Mouse (Mus musculus) kidney, embryonic 15.5 days (tissue): ENCODE measurements around the gene Zfp651. TPM values are rescaled to one million over a fixed set of nuclear protein-coding genes. Genes with fewer than 3 reads are reported as not detected.

ENCODE experiments used
- ATAC-seq: fragments of 200-750 bp; cut with Nextera tagmentation; replicated peaks from 2 replicates; pipeline ENCODE4 v1.8.0; 2017; ENCODE audit warnings: moderate TSS enrichment; ENCODE audit not compliant: low FRiP score
- H3K27ac ChIP-seq: fragments of 300-500 bp; sonication (generic); 2 replicates; pipeline ENCODE4 v1.5.1; 2015; ENCODE audit warnings: mild to moderate bottlenecking, inconsistent platforms
- H3K27me3 ChIP-seq: fragments of 300-500 bp; sonication (generic); 2 replicates; pipeline ENCODE4 v1.6.1; 2015; ENCODE audit warnings: inconsistent platforms
- H3K36me3 ChIP-seq: fragments of 300-500 bp; sonication (generic); 2 replicates; pipeline ENCODE4 v1.6.1; 2015; ENCODE audit warnings: inconsistent platforms
- H3K4me1 ChIP-seq: fragments of 300-500 bp; sonication (generic); 2 replicates; pipeline ENCODE4 v1.6.1; 2015; ENCODE audit warnings: inconsistent platforms
- H3K4me2 ChIP-seq: fragments of 300-500 bp; sonication (generic); 2 replicates; pipeline ENCODE4 v1.6.1; 2015; ENCODE audit warnings: moderate library complexity, mild to moderate bottlenecking, inconsistent platforms
- H3K4me3 ChIP-seq: fragments of 300-500 bp; sonication (generic); replicated peaks from 2 replicates; pipeline ENCODE4 v1.5.1; 2015; ENCODE audit warnings: mild to moderate bottlenecking, inconsistent platforms
- H3K9ac ChIP-seq: fragments of 300-500 bp; sonication (generic); 2 replicates; pipeline ENCODE4 v1.6.1; 2015; ENCODE audit warnings: mild to moderate bottlenecking, inconsistent platforms
- H3K9me3 ChIP-seq: fragments of 300-500 bp; sonication (generic); replicated peaks from 2 replicates; pipeline ENCODE4 v1.6.1; 2016; ENCODE audit warnings: inconsistent platforms
- WGBS: fragments of 180-500 bp; shearing (Covaris S2); methylation state at CpG from one replicate; pipeline ENCODE4 v1.1.7; 2015; ENCODE audit warnings: mixed read lengths; 5-methylcytosine and 5-hydroxymethylcytosine counted together
- polyA plus RNA-seq: library from polyadenylated mRNA; unstranded; fragments of >200 nt; fragmentation: Nextera tagmentation; extraction: Ambion mirVana; gene quantifications from 2 replicates; pipeline ENCODE4 v1.2.1, GENCODE M21; 2015

Gene Zfp651
- polyA plus RNA-seq, 1 experiment from 2014 or later = 15.3 TPM

- Histone ChIP-seq H3K27me3 (peaks cover 11% of the 10 kb centered on the region), H3K4me3 (no peak overlapping the region), H3K4me1 (peaks cover 22% of the 10 kb centered on the region), H3K4me2 (no peak overlapping the region), H3K36me3 (no peaks in the 10 kb centered on the region), H3K9ac (no peak overlapping the region), H3K27ac (no peak overlapping the region), H3K9me3 (no peaks in the 10 kb centered on the region)
- 42% methylated on average over 1 of the region's 1 CpGs for whole genome bisulfite sequencing
- ATAC-seq = no peak
Observed at GRCm38 (mm10) chr9:121794972-121795539, 35.9 kb downstream of the Zfp651 start.

GRCm38 (mm10) chr9:121797722-121798121 is 38.6 kb downstream of the Zfp651 start:
- Histone ChIP-seq H3K9me3 (no peaks in the 10 kb centered on the region), H3K4me2 (peak overlapping the region; percentile 36; the same call in 1 of the 2 replicates), H3K9ac (no peak overlapping the region), H3K27ac (no peak overlapping the region), H3K4me3 (no peak overlapping the region), H3K36me3 (no peaks in the 10 kb centered on the region), H3K27me3 (peaks cover 11% of the 10 kb centered on the region), H3K4me1 (peaks cover 8% of the 10 kb centered on the region; the same call in 1 of the 2 replicates)
- 6% methylated on average over 12 of the region's 12 CpGs for WGBS
- ATAC-seq = peak; percentile 53

GRCm38 (mm10) chr9:121798887-121799520 is 39.9 kb downstream of the Zfp651 start:
- Histone ChIP-seq H3K9me3 (no peaks in the 10 kb centered on the region), H3K27ac (no peak overlapping the region), H3K9ac (no peak overlapping the region), H3K27me3 (peaks cover 11% of the 10 kb centered on the region), H3K4me1 (peaks cover 7% of the 10 kb centered on the region; the same call in 1 of the 2 replicates), H3K36me3 (no peaks in the 10 kb centered on the region), H3K4me3 (no peak overlapping the region), H3K4me2 (no peak overlapping the region)
- ATAC-seq = 0 out of 2 replicates have a peak, but pooled peaks have one; percentile 13
- WGBS = 53% methylated on average over 6 of the region's 6 CpGs

GRCm38 (mm10) chr9:121802747-121803146 is 43.6 kb downstream of the Zfp651 start:
- H3K4me1 ChIP-seq = peaks cover 4% of the 10 kb centered on the region; the same call in 1 of the 2 replicates
- no peak overlapping the region for H3K27ac ChIP-seq
- H3K36me3 ChIP-seq = no peaks in the 10 kb centered on the region
- H3K4me2 ChIP-seq = no peak overlapping the region
- no peak overlapping the region for H3K9ac ChIP-seq
- WGBS = 50% methylated on average over 7 of the region's 7 CpGs
- H3K4me3 ChIP-seq = no peak overlapping the region
- ATAC-seq = no peak
- H3K27me3 ChIP-seq = peaks cover 3% of the 10 kb centered on the region; the same call in 1 of the 2 replicates
- no peaks in the 10 kb centered on the region for H3K9me3 ChIP-seq

GRCm38 (mm10) chr9:121807546-121807945 is 48.4 kb downstream of the Zfp651 start:
- Histone ChIP-seq H3K4me2 (no peak overlapping the region), H3K27ac (no peak overlapping the region), H3K4me1 (peaks cover 12% of the 10 kb centered on the region), H3K9me3 (no peaks in the 10 kb centered on the region), H3K27me3 (no peaks in the 10 kb centered on the region), H3K4me3 (no peak overlapping the region), H3K9ac (no peak overlapping the region), H3K36me3 (no peaks in the 10 kb centered on the region)
- ATAC-seq = no peak
- 75% methylated on average over 1 of the region's 1 CpGs for WGBS

GRCm38 (mm10) chr9:121807947-121808346 is 48.8 kb downstream of the Zfp651 start:
- 68% methylated on average over 7 of the region's 7 CpGs for WGBS
- ATAC-seq = no peak

GRCm38 (mm10) chr9:121808511-121808910 is 49.4 kb downstream of the Zfp651 start:
- peaks cover 12% of the 10 kb centered on the region for H3K4me1 ChIP-seq
- no peak for ATAC-seq
- 75% methylated on average over 3 of the region's 3 CpGs for WGBS
- no peak overlapping the region for H3K4me2 ChIP-seq
- H3K4me3 ChIP-seq = no peak overlapping the region
- no peaks in the 10 kb centered on the region for H3K9me3 ChIP-seq
- H3K27ac ChIP-seq = no peak overlapping the region
- H3K36me3 ChIP-seq = no peaks in the 10 kb centered on the region
- no peak overlapping the region for H3K9ac ChIP-seq
- H3K27me3 ChIP-seq = no peaks in the 10 kb centered on the region

More at GRCm38 (mm10) chr9:121807947-121808346, 48.8 kb downstream of the Zfp651 start:
- H3K4me3 ChIP-seq = no peak overlapping the region
- peaks cover 12% of the 10 kb centered on the region for H3K4me1 ChIP-seq
- H3K27ac ChIP-seq = no peak overlapping the region
- no peaks in the 10 kb centered on the region for H3K27me3 ChIP-seq
- H3K36me3 ChIP-seq = no peaks in the 10 kb centered on the region
- no peaks in the 10 kb centered on the region for H3K9me3 ChIP-seq
- H3K9ac ChIP-seq = no peak overlapping the region
- no peak overlapping the region for H3K4me2 ChIP-seq

- 26% methylated on average over 15 of the region's 15 CpGs for WGBS
- Histone ChIP-seq H3K4me2 (no peak overlapping the region), H3K36me3 (no peaks in the 10 kb centered on the region), H3K9ac (no peak overlapping the region), H3K4me1 (peaks cover 12% of the 10 kb centered on the region), H3K27me3 (no peaks in the 10 kb centered on the region), H3K4me3 (no peak overlapping the region), H3K27ac (no peak overlapping the region), H3K9me3 (no peaks in the 10 kb centered on the region)
- no peak for ATAC-seq
Observed at GRCm38 (mm10) chr9:121810081-121810821, 51.1 kb downstream of the Zfp651 start.

GRCm38 (mm10) chr9:121815183-121815582 is 56.1 kb downstream of the Zfp651 start:
- H3K36me3 ChIP-seq = no peaks in the 10 kb centered on the region

GRCm38 (mm10) chr9:121819073-121819770 is 60.1 kb downstream of the Zfp651 start:
- no peak overlapping the region for H3K27ac ChIP-seq
- WGBS = 78% methylated on average over 9 of the region's 9 CpGs
- H3K36me3 ChIP-seq = no peaks in the 10 kb centered on the region
- H3K27me3 ChIP-seq = 0 out of 2 replicates have a peak, but pooled peaks cover 3% of the 10 kb centered on the region
- no peak overlapping the region for H3K9ac ChIP-seq
- ATAC-seq = no peak
- peaks cover 7% of the 10 kb centered on the region; the same call in 1 of the 2 replicates for H3K4me1 ChIP-seq
- no peaks in the 10 kb centered on the region for H3K9me3 ChIP-seq
- H3K4me3 ChIP-seq = no peak overlapping the region
- H3K4me2 ChIP-seq = no peak overlapping the region

More at GRCm38 (mm10) chr9:121815183-121815582, 56.1 kb downstream of the Zfp651 start:
- WGBS = 45% methylated on average over 6 of the region's 6 CpGs
- Histone ChIP-seq H3K27me3 (0 out of 2 replicates have a peak, but pooled peaks cover 3% of the 10 kb centered on the region), H3K4me2 (no peak overlapping the region), H3K27ac (no peak overlapping the region), H3K9me3 (no peaks in the 10 kb centered on the region), H3K4me1 (peaks cover 6% of the 10 kb centered on the region), H3K9ac (no peak overlapping the region), H3K4me3 (no peak overlapping the region)
- ATAC-seq = no peak

- Histone ChIP-seq H3K27me3 (0 out of 2 replicates have a peak, but pooled peaks cover 3% of the 10 kb centered on the region), H3K4me3 (no peak overlapping the region), H3K9me3 (no peaks in the 10 kb centered on the region), H3K4me2 (no peak overlapping the region), H3K36me3 (no peaks in the 10 kb centered on the region), H3K4me1 (peaks cover 7% of the 10 kb centered on the region; the same call in 1 of the 2 replicates), H3K27ac (no peak overlapping the region), H3K9ac (no peak overlapping the region)
- WGBS = 65% methylated on average over 7 of the region's 7 CpGs
- ATAC-seq = no peak
Observed at GRCm38 (mm10) chr9:121819771-121820471, 60.8 kb downstream of the Zfp651 start.
